Mouse (Mus musculus) brain, embryonic 14.5 days (tissue): ENCODE measurements at regions not wholly inside any gene's neighbourhood (a gene's known extent, or its start where the extent isn't known, plus 50 kb on each side); places are given as distances from the start of the nearest gene placed in this dataset.

Source experiments
- CTCF ChIP-seq: fragments of 200-500 bp; IDR thresholded peaks from 2 replicates; pipeline ENCODE4 v1.5.1; 2012; ENCODE audit warnings: inconsistent platforms, mild to moderate bottlenecking, moderate library complexity, borderline replicate concordance; ENCODE audit not compliant: insufficient read depth, insufficient read length; ENCODE audit errors: extremely low read depth
- POLR2A ChIP-seq: fragments of 200-500 bp; IDR thresholded peaks from 2 replicates; pipeline ENCODE4 v1.6.1; 2012; ENCODE audit warnings: mild to moderate bottlenecking, inconsistent platforms, borderline replicate concordance; ENCODE audit not compliant: poor library complexity, insufficient read depth, insufficient read length, severe bottlenecking; ENCODE audit errors: extremely low read depth

GRCm38 (mm10) chr4:91556959-91557358 lies 156.4 kb upstream of the Elavl2 start:
- TF ChIP-seq CTCF (no peak), POLR2A (no peak)
